Mouse (Mus musculus): ENCODE data around the gene Cped1.

DNA sequence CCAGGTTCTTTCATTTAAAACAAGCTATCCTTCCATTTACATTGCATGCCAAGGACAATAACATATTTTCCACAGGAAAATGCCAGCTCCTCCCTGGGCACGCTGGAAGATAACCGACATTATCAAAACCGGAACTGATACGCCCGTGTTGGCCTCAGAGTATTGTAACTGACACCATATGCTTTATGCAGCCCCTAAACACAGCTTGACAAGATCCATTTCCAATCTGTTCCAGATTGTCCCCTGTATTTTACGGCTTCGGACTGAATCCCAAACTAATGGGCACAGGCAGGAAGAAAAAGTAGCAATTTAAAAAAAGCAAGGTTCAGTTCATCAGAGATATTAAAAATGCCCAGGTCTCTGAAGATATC lies 220.0 kb downstream of the Cped1 start:
- TF ChIP-seq CTCF (IDR thresholded peaks at IDR 0.05) (no peak), EP300 (IDR thresholded peaks at IDR 0.05) (no peak)
